Mouse (Mus musculus): ENCODE data around the gene Immp2l. TPM values are rescaled to one million over a fixed set of nuclear protein-coding genes. Genes with fewer than 3 reads are reported as not detected.
"Not testable (repeated sequence)": the region's sequence is repeated elsewhere in the genome, so short reads cannot be mapped to it uniquely, and the experiment has no call there.

Gene Immp2l
- polyA plus RNA-seq, 1 experiment from 2014 or later, result 2.7 TPM

DNA sequence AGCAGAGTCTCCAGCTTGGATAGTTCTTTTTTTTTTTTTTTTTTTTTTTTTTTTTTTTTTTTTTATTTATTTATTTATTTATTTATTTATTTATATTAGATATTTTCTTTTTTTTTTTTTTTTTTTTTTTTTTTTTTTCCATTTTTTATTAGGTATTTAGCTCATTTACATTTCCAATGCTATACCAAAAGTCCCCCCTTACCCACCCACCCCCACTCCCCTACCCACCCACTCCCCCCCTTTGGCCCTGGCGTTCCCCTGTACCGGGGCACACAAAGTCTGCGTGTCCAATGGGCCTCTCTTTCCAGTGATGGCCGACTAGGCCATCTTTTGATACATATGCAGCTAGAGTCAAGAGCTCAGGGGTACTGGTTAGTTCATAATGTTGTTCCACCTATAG lies 753.9 kb downstream of the Immp2l start:
- not testable (repeated sequence) for H3K4me3 ChIP-seq (ENCODE audit: inconsistent target); H3K27ac ChIP-seq; H3K79me2 ChIP-seq (ENCODE audit: inconsistent target); H3K36me3 ChIP-seq (ENCODE audit: inconsistent target)
- WGBS (ENCODE audit: missing documents), result no CpG with 5 or more reads among the region's 4 CpGs

DNA sequence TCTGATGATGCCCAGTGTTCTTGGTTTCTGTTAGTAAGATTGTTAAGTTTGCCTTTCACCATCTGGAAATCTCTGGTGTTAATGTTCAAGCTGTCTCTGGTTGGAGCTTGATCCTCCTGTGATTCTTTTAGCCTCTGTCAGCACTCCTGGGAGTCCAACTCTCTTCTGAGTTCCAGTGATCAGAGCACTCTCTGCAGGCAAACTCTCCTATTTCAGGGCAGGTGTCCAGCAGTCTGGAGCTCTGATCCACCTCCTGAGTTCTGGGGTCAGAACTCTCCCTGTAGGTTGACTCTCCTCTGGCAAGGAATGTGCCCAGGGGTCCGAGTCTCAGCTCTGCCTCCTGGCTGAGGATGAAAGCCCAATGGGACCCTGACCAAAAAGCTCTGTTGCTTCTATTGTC lies 769.8 kb downstream of the Immp2l start:
- H3K36me3 ChIP-seq (ENCODE audit: inconsistent target); H3K27ac ChIP-seq; H3K79me2 ChIP-seq (ENCODE audit: inconsistent target); H3K4me3 ChIP-seq (ENCODE audit: inconsistent target): not testable (repeated sequence)
- WGBS (ENCODE audit: missing documents), result 80% methylated on average over 1 of the region's 1 CpGs

DNA sequence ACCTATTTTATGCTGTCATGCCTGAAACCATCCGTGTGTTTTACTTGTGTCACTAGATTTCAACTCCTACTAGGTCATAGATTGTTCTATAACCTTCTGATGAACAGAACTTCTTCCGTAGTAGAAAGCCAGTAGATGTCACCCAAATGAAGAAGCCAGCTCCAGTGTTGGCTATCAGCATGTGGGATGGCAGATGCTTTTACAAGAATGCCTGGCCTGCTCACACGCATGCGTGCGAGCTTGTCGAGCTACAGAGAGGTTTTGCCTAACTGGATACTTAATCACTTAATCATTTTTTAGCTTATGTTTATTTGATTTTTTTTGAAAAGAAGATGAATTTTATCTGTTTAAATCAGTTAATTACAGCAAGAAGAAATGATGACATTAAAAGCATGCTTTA lies 805.6 kb downstream of the Immp2l start:
- no peaks in the 10 kb centered on the region for H3K79me2 ChIP-seq (ENCODE audit: inconsistent target)
- H3K36me3 ChIP-seq (ENCODE audit: inconsistent target), result no peaks in the 10 kb centered on the region
- no peak overlapping the region for H3K27ac ChIP-seq
- 96% methylated on average over 6 of the region's 6 CpGs for WGBS (ENCODE audit: missing documents)
- no peak overlapping the region for H3K4me3 ChIP-seq (ENCODE audit: inconsistent target)

DNA sequence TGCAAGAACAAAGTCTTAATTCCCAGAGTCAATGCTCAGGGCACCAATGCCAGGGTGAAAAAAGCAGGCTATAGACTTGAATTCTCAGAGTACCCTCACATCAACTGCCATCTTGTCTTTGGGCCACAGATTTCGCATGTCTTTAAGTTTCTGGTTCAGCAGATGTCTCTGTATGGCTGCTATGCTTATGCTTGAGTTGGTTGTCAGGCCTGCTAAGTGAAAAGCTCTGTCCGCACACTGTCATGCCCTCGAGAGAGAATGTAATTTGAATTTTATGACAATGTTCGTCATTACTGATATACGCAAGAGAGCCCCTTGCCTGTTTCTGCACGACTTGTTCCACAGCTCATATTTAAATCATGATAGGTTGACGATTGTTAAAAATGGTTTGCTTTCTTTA lies 807.8 kb downstream of the Immp2l start:
- Histone ChIP-seq H3K27ac (no peak overlapping the region), H3K36me3 (ENCODE audit: inconsistent target) (no peaks in the 10 kb centered on the region), H3K4me3 (ENCODE audit: inconsistent target) (no peak overlapping the region), H3K79me2 (ENCODE audit: inconsistent target) (no peaks in the 10 kb centered on the region)
- 91% methylated on average over 7 of the region's 7 CpGs for WGBS (ENCODE audit: missing documents)

DNA sequence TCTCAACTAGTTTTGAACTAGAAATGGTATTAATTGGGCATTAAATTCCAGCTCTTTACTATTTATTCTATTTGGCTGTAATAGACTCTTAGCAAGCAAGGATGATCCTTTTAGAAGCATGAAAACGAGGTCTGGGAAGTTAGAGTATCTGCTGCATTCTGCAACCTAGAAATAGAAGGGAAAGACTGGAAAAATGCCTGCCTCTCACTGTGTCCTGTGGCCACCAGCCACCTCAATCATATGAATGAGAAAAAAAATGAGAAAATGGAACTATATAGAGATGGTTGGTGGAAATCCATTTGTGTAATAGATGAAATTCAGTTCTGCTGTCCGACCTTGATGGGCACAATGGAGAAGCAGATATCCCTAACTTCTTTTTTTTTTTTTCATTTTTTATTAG lies 810.8 kb downstream of the Immp2l start:
- no peak overlapping the region for H3K27ac ChIP-seq
- WGBS (ENCODE audit: missing documents), result 96% methylated on average over 2 of the region's 2 CpGs
- no peaks in the 10 kb centered on the region for H3K36me3 ChIP-seq (ENCODE audit: inconsistent target)
- no peak overlapping the region for H3K4me3 ChIP-seq (ENCODE audit: inconsistent target)
- H3K79me2 ChIP-seq (ENCODE audit: inconsistent target), result no peaks in the 10 kb centered on the region

DNA sequence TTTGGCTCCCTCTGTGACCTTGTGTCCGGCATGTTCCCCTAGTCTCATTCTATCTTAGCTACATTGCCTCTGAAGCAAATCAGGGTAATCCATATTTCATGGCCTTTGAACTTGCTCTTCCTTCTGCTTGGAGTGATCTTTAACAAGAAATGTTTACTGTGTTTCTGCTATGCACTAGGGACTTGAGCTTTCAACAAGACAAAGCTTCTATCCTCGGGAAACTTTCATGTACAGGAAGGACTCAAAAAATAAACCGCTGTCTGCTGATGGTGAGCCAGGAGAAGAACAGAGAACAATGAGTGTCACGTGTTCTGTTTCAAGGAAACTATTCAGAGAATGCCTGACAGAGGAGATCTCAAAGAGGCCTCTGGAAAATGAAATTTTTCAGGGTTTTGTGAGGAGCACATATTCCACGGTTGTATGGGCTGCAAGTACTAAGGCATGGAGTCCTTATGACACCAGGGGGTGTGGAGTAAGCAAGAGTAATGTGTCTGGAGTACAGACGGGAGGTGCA lies 814.5 kb downstream of the Immp2l start:
- 69% methylated on average over 6 of the region's 6 CpGs for WGBS (ENCODE audit: missing documents)
- Histone ChIP-seq H3K79me2 (ENCODE audit: inconsistent target) (no peaks in the 10 kb centered on the region), H3K4me3 (ENCODE audit: inconsistent target) (no peak overlapping the region), H3K36me3 (ENCODE audit: inconsistent target) (no peaks in the 10 kb centered on the region), H3K27ac (no peak overlapping the region)

DNA sequence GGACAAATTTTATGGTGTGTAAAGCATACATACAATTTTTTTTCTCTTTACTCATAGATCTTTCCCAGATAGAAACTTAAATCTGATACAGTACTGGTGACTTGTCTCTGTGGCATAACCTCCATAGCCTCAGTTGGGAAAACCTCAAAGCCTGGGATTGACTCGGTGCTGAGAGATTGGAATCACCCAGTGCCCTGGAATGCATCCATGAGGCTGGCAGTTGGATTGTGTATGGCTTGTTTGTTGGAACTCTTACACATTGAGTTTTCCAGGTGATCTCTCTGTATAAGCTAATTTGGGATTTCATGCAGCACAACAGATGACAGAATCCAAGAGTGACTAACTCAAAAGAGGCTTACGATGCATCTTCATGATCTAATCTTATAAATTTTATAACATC lies 815.4 kb downstream of the Immp2l start:
- no peak overlapping the region for H3K4me3 ChIP-seq (ENCODE audit: inconsistent target)
- H3K79me2 ChIP-seq (ENCODE audit: inconsistent target), result no peaks in the 10 kb centered on the region
- WGBS (ENCODE audit: missing documents), result 96% methylated on average over 2 of the region's 2 CpGs
- no peaks in the 10 kb centered on the region for H3K36me3 ChIP-seq (ENCODE audit: inconsistent target)
- no peak overlapping the region for H3K27ac ChIP-seq

DNA sequence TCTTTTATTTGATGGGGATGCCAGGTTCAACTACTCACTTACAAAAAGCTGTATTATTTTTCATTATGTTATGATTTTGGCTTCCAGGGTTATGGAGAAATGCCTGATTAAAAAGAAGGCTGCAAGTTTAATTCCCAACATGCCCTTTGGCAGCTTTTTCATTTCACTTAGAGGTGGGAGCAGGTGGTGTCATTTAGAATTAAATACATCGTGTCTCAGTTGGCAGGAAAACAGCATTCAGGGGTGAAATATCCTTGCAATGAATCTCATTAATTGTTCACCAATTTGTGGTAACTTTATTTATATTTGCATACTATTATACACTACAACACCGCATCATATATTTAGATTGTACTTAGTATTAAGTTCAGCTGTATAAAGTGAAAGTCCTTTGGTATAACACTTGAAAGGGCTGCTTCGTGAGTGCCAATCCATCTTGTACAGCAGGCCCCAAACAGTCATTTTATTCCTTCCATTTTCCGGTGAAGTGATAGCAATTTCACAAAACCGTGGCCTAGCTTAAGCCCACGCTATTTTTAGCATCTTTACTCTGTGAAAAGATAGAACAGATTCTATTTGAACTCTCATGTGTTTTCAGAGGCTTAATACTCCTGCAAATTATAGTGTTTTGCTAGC lies 818.9 kb downstream of the Immp2l start:
- Histone ChIP-seq H3K27ac (no peak overlapping the region), H3K79me2 (ENCODE audit: inconsistent target) (no peaks in the 10 kb centered on the region), H3K4me3 (ENCODE audit: inconsistent target) (no peak overlapping the region), H3K36me3 (ENCODE audit: inconsistent target) (no peaks in the 10 kb centered on the region)
- 86% methylated on average over 6 of the region's 6 CpGs for WGBS (ENCODE audit: missing documents)

DNA sequence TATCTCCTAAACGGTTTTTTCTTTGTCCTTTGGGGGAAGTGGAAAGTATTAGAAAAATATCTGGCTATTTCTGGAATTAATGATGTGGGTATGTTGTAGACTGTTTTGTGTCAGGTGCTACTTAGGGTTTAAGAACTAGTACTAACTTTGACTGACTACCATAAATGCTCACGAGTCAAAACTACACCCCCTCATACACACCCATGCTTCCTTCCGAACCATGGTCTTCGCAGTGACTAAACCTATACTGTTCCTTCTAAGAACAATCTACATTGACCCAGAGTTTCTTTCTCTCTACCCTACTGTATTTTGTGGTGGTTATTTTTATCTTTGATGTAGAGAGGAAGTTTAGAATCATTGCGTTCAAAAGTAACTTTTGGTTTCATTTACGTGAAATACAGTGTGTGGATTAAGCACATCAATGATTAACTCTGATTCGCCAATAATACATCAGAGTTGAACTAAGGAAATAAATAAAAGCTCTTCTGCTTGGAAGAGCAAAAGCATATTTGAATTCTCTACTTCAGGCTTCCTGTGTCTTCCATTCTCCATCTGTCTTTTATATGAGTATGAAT lies 828.1 kb downstream of the Immp2l start:
- no peaks in the 10 kb centered on the region for H3K79me2 ChIP-seq (ENCODE audit: inconsistent target)
- no peak overlapping the region for H3K27ac ChIP-seq
- H3K36me3 ChIP-seq (ENCODE audit: inconsistent target), result no peaks in the 10 kb centered on the region
- no peak overlapping the region for H3K4me3 ChIP-seq (ENCODE audit: inconsistent target)
- 59% methylated on average over 7 of the region's 7 CpGs for WGBS (ENCODE audit: missing documents)

DNA sequence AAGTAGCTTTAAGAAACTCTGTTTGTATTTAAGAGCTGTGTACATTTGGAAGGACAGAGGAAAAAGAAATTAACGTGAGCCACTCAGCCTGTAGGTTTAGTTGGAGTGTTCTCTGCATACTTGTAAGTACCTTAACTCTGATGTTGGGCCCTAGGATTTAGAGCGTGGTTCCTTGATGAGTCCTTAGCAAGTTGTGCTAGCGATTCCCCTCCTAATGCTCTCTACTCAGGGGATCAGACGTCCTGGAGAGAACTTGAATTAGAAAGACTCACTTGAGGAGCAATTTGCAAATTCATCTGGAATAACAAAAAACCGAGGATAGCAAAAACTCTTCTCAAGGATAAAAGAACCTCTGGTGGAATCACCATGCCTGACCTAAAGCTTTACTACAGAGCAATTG lies 835.8 kb downstream of the Immp2l start:
- not testable (repeated sequence) for H3K79me2 ChIP-seq (ENCODE audit: inconsistent target); H3K27ac ChIP-seq; H3K4me3 ChIP-seq (ENCODE audit: inconsistent target); H3K36me3 ChIP-seq (ENCODE audit: inconsistent target)
- WGBS (ENCODE audit: missing documents), result 93% methylated on average over 4 of the region's 5 CpGs

DNA sequence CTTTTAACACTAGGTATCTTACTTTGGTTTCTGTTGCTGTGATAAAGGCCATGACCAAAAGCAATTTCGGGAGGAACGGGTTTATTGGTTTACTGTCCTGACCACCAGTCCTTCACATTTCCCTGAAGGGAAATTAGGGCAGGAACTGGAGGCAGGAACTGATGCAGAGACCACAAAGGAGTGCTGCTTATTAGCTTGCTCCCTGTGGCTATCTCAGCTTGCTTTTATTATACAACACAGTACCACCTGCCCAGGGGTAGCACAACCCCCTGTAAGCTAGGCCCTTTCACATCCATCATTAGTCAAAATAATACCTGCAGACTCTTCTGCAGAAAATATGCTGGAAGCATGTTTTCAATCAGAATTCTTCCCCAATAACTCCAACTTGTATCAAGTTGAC lies 844.4 kb downstream of the Immp2l start:
- H3K27ac ChIP-seq, result no peak overlapping the region
- no peaks in the 10 kb centered on the region for H3K79me2 ChIP-seq (ENCODE audit: inconsistent target)
- no peaks in the 10 kb centered on the region for H3K36me3 ChIP-seq (ENCODE audit: inconsistent target)
- WGBS (ENCODE audit: missing documents), result 93% methylated on average over 2 of the region's 2 CpGs
- H3K4me3 ChIP-seq (ENCODE audit: inconsistent target), result no peak overlapping the region

DNA sequence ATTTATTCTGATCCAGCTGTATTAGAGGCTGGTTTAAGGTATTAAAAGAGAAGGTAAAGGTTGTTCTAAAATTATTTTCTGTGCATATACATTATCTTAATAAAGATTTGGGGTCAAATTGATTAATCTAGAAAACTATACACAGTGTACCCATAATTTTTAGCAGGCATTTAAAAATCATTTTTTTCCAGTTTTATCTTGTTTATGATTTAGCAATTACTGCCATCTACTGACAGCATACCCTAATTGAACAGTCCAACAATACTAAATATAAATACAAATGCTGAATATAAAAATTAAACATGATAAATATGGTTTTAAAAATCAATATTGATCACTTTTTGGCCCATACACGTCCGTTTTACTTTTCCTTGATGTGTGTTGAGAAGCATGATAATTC lies 850.1 kb downstream of the Immp2l start:
- WGBS (ENCODE audit: missing documents), result no CpG with 5 or more reads among the region's 2 CpGs
- Histone ChIP-seq H3K36me3 (ENCODE audit: inconsistent target) (no peaks in the 10 kb centered on the region), H3K4me3 (ENCODE audit: inconsistent target) (no peak overlapping the region), H3K79me2 (ENCODE audit: inconsistent target) (no peaks in the 10 kb centered on the region), H3K27ac (no peak overlapping the region)

DNA sequence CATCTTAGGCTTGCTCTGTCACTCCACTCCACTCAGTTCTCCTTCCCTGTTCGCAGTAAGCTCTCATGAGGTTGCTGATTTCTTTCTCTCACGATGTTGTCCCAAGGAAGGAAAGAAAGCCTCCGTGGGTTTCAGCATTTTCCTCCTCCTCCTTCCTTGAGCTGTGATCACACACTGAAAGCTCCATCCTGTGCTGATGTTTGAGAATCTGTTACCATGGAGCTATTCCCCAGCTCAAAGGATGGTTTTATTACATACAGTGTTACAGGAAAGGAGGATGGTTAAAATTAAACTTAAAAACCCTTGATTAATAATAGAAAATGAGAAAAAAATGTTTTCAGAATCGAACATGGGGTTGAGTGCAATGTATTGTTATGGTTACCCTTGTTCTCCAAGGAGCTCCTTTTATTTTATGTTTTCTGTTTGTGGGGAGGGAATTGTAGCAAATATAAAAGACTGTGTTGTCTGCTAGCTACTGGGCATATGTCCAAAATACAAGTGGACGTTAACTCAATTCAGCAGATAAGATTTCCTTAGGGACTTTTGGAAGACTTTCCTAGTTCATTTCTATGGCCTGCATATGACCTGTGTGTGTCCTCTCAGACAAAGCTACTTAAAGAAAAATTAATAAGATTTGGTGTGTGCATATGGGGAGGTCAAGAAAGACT lies 853.5 kb downstream of the Immp2l start:
- Histone ChIP-seq H3K79me2 (ENCODE audit: inconsistent target) (no peaks in the 10 kb centered on the region), H3K27ac (no peak overlapping the region), H3K4me3 (ENCODE audit: inconsistent target) (no peak overlapping the region), H3K36me3 (ENCODE audit: inconsistent target) (no peaks in the 10 kb centered on the region)
- WGBS (ENCODE audit: missing documents), result 67% methylated on average over 5 of the region's 5 CpGs

DNA sequence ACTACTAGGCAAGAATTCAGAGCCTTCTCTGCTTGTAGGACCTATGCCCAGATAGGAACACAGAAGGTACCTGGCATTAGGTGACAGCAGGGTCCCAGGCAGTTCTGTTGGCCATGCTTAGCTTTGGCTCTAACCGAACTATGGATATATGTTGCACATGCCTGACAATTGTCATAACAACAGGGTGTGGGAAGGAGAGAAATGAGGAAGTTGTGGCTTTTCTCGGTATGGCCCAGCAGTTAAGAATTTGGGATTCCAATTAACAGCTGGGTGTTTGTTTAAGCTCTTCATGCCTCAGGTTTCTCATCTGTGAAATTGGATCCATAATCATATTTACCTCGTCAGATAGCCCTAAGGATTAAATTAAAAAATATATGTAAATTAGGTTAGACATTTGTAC lies 854.6 kb downstream of the Immp2l start:
- Histone ChIP-seq H3K27ac (no peak overlapping the region), H3K4me3 (ENCODE audit: inconsistent target) (no peak overlapping the region), H3K36me3 (ENCODE audit: inconsistent target) (no peaks in the 10 kb centered on the region), H3K79me2 (ENCODE audit: inconsistent target) (no peaks in the 10 kb centered on the region)
- 10% methylated on average over 3 of the region's 3 CpGs for WGBS (ENCODE audit: missing documents)

DNA sequence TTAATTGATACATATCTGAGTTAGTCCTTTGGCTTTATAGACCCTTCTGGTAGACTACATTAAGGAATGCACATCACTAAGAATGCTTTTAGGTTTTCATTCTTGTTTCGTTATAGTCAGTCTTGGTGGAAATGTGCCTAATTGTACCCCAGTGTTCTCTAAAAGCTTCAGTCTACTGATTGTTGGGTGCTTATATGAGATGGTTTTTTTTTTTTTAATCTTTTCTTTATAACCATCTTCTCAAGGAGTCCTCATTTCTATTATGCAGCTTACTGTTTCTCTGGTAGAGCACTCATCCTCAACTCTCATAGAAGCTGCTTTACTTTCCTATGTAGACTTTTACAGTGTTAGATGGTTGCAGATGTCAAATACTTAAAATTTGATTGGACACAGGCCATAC lies 855.1 kb downstream of the Immp2l start:
- WGBS (ENCODE audit: missing documents), result 100% methylated on average over 1 of the region's 1 CpGs
- H3K36me3 ChIP-seq (ENCODE audit: inconsistent target), result no peaks in the 10 kb centered on the region
- H3K27ac ChIP-seq, result no peak overlapping the region
- no peak overlapping the region for H3K4me3 ChIP-seq (ENCODE audit: inconsistent target)
- H3K79me2 ChIP-seq (ENCODE audit: inconsistent target), result no peaks in the 10 kb centered on the region
